Mouse (Mus musculus) liver, embryonic 14.5 days (tissue): ENCODE measurements around the gene Tmem147. TPM values are rescaled to one million over a fixed set of nuclear protein-coding genes. Genes with fewer than 3 reads are reported as not detected.

Experiments used
- ATAC-seq: fragments of 200-750 bp; cut with Nextera tagmentation; 2 replicates; pipeline ENCODE4 v1.8.0; 2017; ENCODE audit warnings: moderate number of reproducible peaks, mild to moderate bottlenecking, moderate library complexity; ENCODE audit not compliant: insufficient read depth
- DNase-seq, 3 experiments: peaks; one replicate each; pipeline ENCODE4 v3.0.0-alpha.2; 2012 to 2013; ENCODE audit warnings: low read depth in 3 of 3, low spot score in 3 of 3
- H3K27ac ChIP-seq: fragments of 300-500 bp; sonication (generic); 2 replicates; pipeline ENCODE4 v1.5.1; 2014; ENCODE audit warnings: moderate library complexity, mild to moderate bottlenecking, control low read depth, inconsistent platforms
- H3K27me3 ChIP-seq: fragments of 300-500 bp; sonication (generic); 2 replicates; pipeline ENCODE4 v1.6.1; 2014; ENCODE audit warnings: mild to moderate bottlenecking, low read length, moderate library complexity; ENCODE audit not compliant: control insufficient read depth, insufficient read depth
- H3K36me3 ChIP-seq: fragments of 300-500 bp; sonication (generic); replicated peaks from 2 replicates; pipeline ENCODE4 v1.6.1; 2014; ENCODE audit warnings: low read depth; ENCODE audit not compliant: control insufficient read depth, insufficient read depth
- H3K4me1 ChIP-seq, 2 experiments: fragments of 200-500 bp in 1 of 2; fragments of 300-500 bp in 1 of 2; sonication (generic) in 1 of 2; replicated peaks; 2 replicates each; pipeline ENCODE4 v1.6.1; 2012 to 2014; ENCODE audit warnings: antibody characterized with exemption in 1 of 2, inconsistent platforms in 1 of 2, low read length in 1 of 2; ENCODE audit not compliant: control insufficient read depth in 2 of 2, insufficient read depth in 2 of 2
- H3K4me2 ChIP-seq: fragments of 300-500 bp; sonication (generic); 2 replicates; pipeline ENCODE4 v1.6.1; 2014; ENCODE audit warnings: low read depth, mild to moderate bottlenecking, control low read depth, moderate library complexity
- H3K4me3 ChIP-seq, 2 experiments: fragments of 200-500 bp in 1 of 2; fragments of 300-500 bp in 1 of 2; sonication (generic) in 1 of 2; 2 replicates each; pipeline ENCODE4 v1.5.1; 2012 to 2014; ENCODE audit warnings: low read depth in 2 of 2, low read length in 2 of 2, mild to moderate bottlenecking in 2 of 2, control low read depth in 1 of 2, inconsistent platforms in 1 of 2, moderate library complexity in 1 of 2; ENCODE audit not compliant: insufficient read depth in 1 of 2
- H3K9ac ChIP-seq: fragments of 300-500 bp; sonication (generic); replicated peaks from 2 replicates; pipeline ENCODE4 v1.6.1; 2014; ENCODE audit warnings: mild to moderate bottlenecking, control low read depth, moderate library complexity
- H3K9me3 ChIP-seq: fragments of 300-500 bp; sonication (generic); 2 replicates; pipeline ENCODE4 v1.6.1; 2016; ENCODE audit warnings: low read length, mixed read lengths; ENCODE audit not compliant: control insufficient read depth
- CTCF ChIP-seq: IDR thresholded peaks from 2 replicates; pipeline ENCODE4 v1.5.1; 2016; ENCODE audit warnings: antibody characterized with exemption, low read depth, control low read depth
- EP300 ChIP-seq: IDR thresholded peaks from 2 replicates; pipeline ENCODE4 v1.6.1; 2016; ENCODE audit warnings: antibody characterized with exemption, low read depth
- WGBS: fragments of 180-500 bp; shearing (Covaris S2); extraction: QIAGEN DNeasy Blood & Tissue Kit; methylation state at CpG from one replicate; pipeline ENCODE4 v1.1.7; 2014; ENCODE audit not compliant: insufficient replicate concordance; 5-methylcytosine and 5-hydroxymethylcytosine counted together
- polyA plus RNA-seq, 2 experiments: library from polyadenylated mRNA; depleted of rRNA in 1 of 2; stranded (reverse) in 1 of 2; unstranded in 1 of 2; fragments of >200 nt; fragmentation: Nextera tagmentation in 1 of 2; extraction: Ambion mirVana in 1 of 2; gene quantifications; 2 replicates each; pipeline versions ENCODE4 v1.2.1 to v1.2.3; 2012 to 2014

Gene Tmem147
- polyA plus RNA-seq, 2 experiments, result 64.4 to 117 TPM

- 54% methylated on average over 3 of the region's 3 CpGs for WGBS
- no peaks in the 10 kb centered on the region for H3K36me3 ChIP-seq
Observed at GRCm38 (mm10) chr7:30757001-30757400, 27.7 kb upstream of the Tmem147 start.

GRCm38 (mm10) chr7:30751086-30751669 lies 21.8 kb upstream of the Tmem147 start, which contains the start of gene Sbsn:
Gene Sbsn (plus strand): TSS chr7:30751471.
- no peak for DNase-seq
- no peak for ATAC-seq
- no peaks in the 10 kb centered on the region for H3K36me3 ChIP-seq
- no peak within 1 kb of the TSS for H3K4me2 ChIP-seq
- no peaks in the 10 kb centered on the region for H3K9me3 ChIP-seq
- WGBS, result 61% methylated on average over 4 of the region's 5 CpGs
- no peaks in the 10 kb centered on the region for H3K4me1 ChIP-seq
- H3K4me3 ChIP-seq, result no peak within 1 kb of the TSS
- TF ChIP-seq EP300 (no peak), CTCF (no peak)
- H3K9ac ChIP-seq, result no peak within 1 kb of the TSS
- no peaks in the 10 kb centered on the region for H3K27me3 ChIP-seq
- no peak within 1 kb of the TSS for H3K27ac ChIP-seq

More at GRCm38 (mm10) chr7:30757001-30757400, 27.7 kb upstream of the Tmem147 start:
- no peak overlapping the region for H3K4me3 ChIP-seq
- H3K27ac ChIP-seq, result no peak overlapping the region
- DNase-seq (no peak), ATAC-seq (no peak)
- no peak overlapping the region for H3K4me2 ChIP-seq
- H3K27me3 ChIP-seq, result no peaks in the 10 kb centered on the region
- H3K9ac ChIP-seq, result no peak overlapping the region
- TF ChIP-seq CTCF, result no peak
- no peak for TF ChIP-seq EP300
- peaks cover 0 to 7% of the 10 kb centered on the region in 2 experiments; a peak in 1 of 4 replicates for H3K4me1 ChIP-seq
- H3K9me3 ChIP-seq, result no peaks in the 10 kb centered on the region

DNA sequence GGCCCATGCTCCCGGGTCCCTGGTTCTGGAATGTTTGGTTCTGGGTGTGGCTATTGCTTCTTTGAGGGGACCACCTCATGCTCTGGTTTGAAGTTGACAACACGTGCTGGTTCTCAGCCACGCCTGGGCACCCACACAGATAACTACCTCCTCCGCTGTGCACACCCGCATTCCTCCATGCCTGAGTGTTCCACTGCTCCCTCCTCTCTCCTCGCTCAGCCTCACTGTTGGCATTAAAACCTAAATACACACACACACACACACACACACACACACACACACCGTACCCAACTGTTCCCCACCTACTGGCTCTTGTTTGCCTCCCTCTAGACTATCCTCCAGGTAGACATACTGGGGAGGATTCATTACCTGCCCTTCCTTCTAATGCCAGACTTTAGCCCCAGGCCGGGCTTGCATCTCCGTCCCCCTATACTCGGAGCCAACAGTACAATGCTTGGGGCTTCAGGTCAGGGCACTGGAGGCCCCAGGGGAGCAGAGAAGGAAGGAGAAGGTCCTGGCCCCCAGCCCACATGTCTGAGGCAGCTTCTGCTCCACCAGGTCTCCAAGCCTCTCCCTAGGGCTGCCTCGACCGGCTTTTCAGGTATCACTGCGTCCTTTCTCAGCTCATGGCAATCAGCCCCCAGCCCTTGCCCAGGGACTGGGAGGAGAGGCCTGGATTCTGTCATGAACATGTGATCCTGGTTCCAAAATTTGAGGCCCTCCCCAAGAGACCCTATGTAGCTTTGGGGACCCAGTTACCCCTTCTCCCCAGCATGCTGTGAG lies 20.7 kb upstream of the Tmem147 start:
- 66% methylated on average over 13 of the region's 13 CpGs for WGBS
- no peak for ATAC-seq

DNA sequence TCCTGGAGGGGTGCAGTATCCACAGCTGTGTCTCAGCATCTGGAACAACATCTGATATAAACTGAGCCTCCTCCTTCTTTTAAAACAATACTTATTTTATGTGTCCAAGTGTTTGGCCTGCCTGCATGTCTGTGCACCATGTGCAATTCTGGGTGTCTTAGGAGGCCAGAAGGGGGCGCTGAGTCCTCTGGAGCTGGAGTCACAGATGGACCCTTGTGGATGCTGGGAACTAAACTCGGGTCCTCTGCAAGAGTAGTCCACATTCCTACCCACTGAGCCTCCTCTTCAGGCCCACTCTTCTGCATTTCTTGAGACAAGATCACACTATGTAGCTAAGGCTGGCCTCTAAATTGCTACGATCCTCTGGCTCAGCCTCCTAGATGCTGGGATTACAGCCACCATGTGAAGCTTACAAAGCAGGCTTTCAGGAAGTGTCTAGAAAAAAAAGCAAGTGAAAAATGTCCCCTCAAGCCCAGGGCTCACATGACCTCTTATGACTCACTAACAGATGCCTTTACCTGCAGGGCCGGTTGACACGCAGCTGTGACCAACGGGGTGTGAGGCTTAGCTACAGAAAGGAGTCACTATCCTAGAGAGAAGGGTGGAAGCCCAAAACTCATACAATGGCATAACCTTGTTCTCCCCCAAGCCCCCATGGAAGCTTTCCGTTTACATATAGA lies 18.3 kb upstream of the Tmem147 start:
- ATAC-seq (no peak), DNase-seq (no peak)
- WGBS, result 71% methylated on average over 7 of the region's 7 CpGs
- no peaks in the 10 kb centered on the region for H3K36me3 ChIP-seq
- H3K27ac ChIP-seq, result no peak overlapping the region
- no peaks in the 10 kb centered on the region for H3K27me3 ChIP-seq
- H3K9me3 ChIP-seq, result no peaks in the 10 kb centered on the region
- TF ChIP-seq CTCF (peak; percentile 52), EP300 (no peak)
- no peak overlapping the region for H3K4me2 ChIP-seq
- no peak overlapping the region for H3K4me3 ChIP-seq
- H3K4me1 ChIP-seq, result no peaks in the 10 kb centered on the region; a peak in 1 of 4 replicates
- H3K9ac ChIP-seq, result no peak overlapping the region

More for the DNA sequence above, 20.7 kb upstream of the Tmem147 start:
- H3K4me1 ChIP-seq, result no peaks in the 10 kb centered on the region
- no peak overlapping the region for H3K27ac ChIP-seq
- no peak overlapping the region for H3K4me3 ChIP-seq
- DNase-seq, result no peak
- no peak overlapping the region for H3K4me2 ChIP-seq
- TF ChIP-seq CTCF (no peak), EP300 (no peak)
- H3K27me3 ChIP-seq, result no peaks in the 10 kb centered on the region
- no peak overlapping the region for H3K9ac ChIP-seq
- H3K36me3 ChIP-seq, result no peaks in the 10 kb centered on the region
- no peaks in the 10 kb centered on the region for H3K9me3 ChIP-seq
